Mouse (Mus musculus) ovary, postnatal 36 days (tissue): ENCODE measurements around the gene Ccdc59.

Experiments
- DNase-seq: peaks from one replicate; pipeline ENCODE4 v3.0.0; 2022; ENCODE audit warnings: low spot score, mixed read lengths

Gene Ccdc59

GRCm38 (mm10) chr10:105840928-105841888 is at the start of gene Ccdc59, which contains the start of gene Mettl25:
Gene Ccdc59, plus strand, starts transcription at chr10:105841067.
Gene Mettl25, minus strand, starts transcription at chr10:105841380.
- DNase-seq: peak; percentile 97

GRCm38 (mm10) chr10:105793776-105794552 is 46.9 kb upstream of the Ccdc59 start:
- no peak for DNase-seq

- DNase-seq: no peak
These were observed 43.5 kb upstream of the Ccdc59 start for GRCm38 (mm10) chr10:105797250-105797924.

- no peak for DNase-seq
These were observed 39.7 kb upstream of the Ccdc59 start for GRCm38 (mm10) chr10:105801147-105801546.

- DNase-seq: no peak
These were observed 38.7 kb upstream of the Ccdc59 start for GRCm38 (mm10) chr10:105802132-105802531.

- DNase-seq: no peak
These were observed 37.4 kb upstream of the Ccdc59 start for GRCm38 (mm10) chr10:105803461-105803860.

- DNase-seq: no peak
These were observed 34.4 kb upstream of the Ccdc59 start for GRCm38 (mm10) chr10:105806259-105807010.

GRCm38 (mm10) chr10:105834627-105835228 is 6.1 kb upstream of the Ccdc59 start:
- DNase-seq: no peak

GRCm38 (mm10) chr10:105842574-105842973 is 1.7 kb downstream of the Ccdc59 start:
- DNase-seq: no peak

GRCm38 (mm10) chr10:105850286-105850685 is 9.4 kb downstream of the Ccdc59 start:
- no peak for DNase-seq

- DNase-seq: no peak
These were observed 10.3 kb downstream of the Ccdc59 start for GRCm38 (mm10) chr10:105851136-105851535.

GRCm38 (mm10) chr10:105867312-105867711 is 26.4 kb downstream of the Ccdc59 start:
- DNase-seq: no peak
